Mouse (Mus musculus) stomach, embryonic 14.5 days (tissue): ENCODE measurements around the gene Fbxw17. TPM values are rescaled to one million over a fixed set of nuclear protein-coding genes. Genes with fewer than 3 reads are reported as not detected.
"Not testable (repeated sequence)": the region's sequence is repeated elsewhere in the genome, so short reads cannot be mapped to it uniquely, and the experiment has no call there.

Source experiments
- ATAC-seq: fragments of 200-750 bp; cut with Nextera tagmentation; 2 replicates; pipeline ENCODE4 v1.8.0; 2017; ENCODE audit warnings: low read depth, moderate TSS enrichment; ENCODE audit not compliant: insufficient number of reproducible peaks, insufficient read depth, low FRiP score
- H3K27ac ChIP-seq: fragments of 300-500 bp; sonication (generic); 2 replicates; pipeline ENCODE4 v1.5.1; 2014; ENCODE audit warnings: mild to moderate bottlenecking, low read length, moderate library complexity, mixed read lengths
- H3K27me3 ChIP-seq: fragments of 300-500 bp; sonication (generic); 2 replicates; pipeline ENCODE4 v1.6.1; 2014; ENCODE audit warnings: low read length, control low read depth, mixed read lengths; ENCODE audit not compliant: control insufficient read depth, insufficient read depth
- H3K36me3 ChIP-seq: fragments of 300-500 bp; sonication (generic); 2 replicates; pipeline ENCODE4 v1.6.1; 2014; ENCODE audit warnings: mild to moderate bottlenecking, control low read depth, low read length, moderate library complexity, mixed read lengths; ENCODE audit not compliant: control insufficient read depth, insufficient read depth
- H3K4me1 ChIP-seq: fragments of 300-500 bp; sonication (generic); 2 replicates; pipeline ENCODE4 v1.6.1; 2014; ENCODE audit warnings: low read length, control low read depth, mixed read lengths; ENCODE audit not compliant: control insufficient read depth, insufficient read depth
- H3K4me2 ChIP-seq: fragments of 300-500 bp; sonication (generic); replicated peaks from 2 replicates; pipeline ENCODE4 v1.6.1; 2014; ENCODE audit warnings: low read depth, low read length, control low read depth
- H3K4me3 ChIP-seq: fragments of 300-500 bp; sonication (generic); 2 replicates; pipeline ENCODE4 v1.5.1; 2014; ENCODE audit warnings: low read depth, low read length, control low read depth
- H3K9ac ChIP-seq: fragments of 300-500 bp; sonication (generic); replicated peaks from 2 replicates; pipeline ENCODE4 v1.6.1; 2014; ENCODE audit warnings: low read depth, mild to moderate bottlenecking, control low read depth, low read length, moderate library complexity, mixed read lengths
- H3K9me3 ChIP-seq: fragments of 300-500 bp; sonication (generic); 2 replicates; pipeline ENCODE4 v1.6.1; 2016; ENCODE audit warnings: low read depth, low read length, control low read depth; ENCODE audit not compliant: control insufficient read depth
- WGBS: fragments of 180-500 bp; shearing (Covaris S2); extraction: QIAGEN DNeasy Blood & Tissue Kit; methylation state at CpG from one replicate; pipeline ENCODE4 v1.1.7; 2014; 5-methylcytosine and 5-hydroxymethylcytosine counted together
- polyA plus RNA-seq: library from polyadenylated mRNA; unstranded; fragments of >200 nt; fragmentation: Nextera tagmentation; extraction: Ambion mirVana; gene quantifications from 2 replicates; pipeline ENCODE4 v1.2.1, GENCODE M21; 2014

Fbxw17 gene
- 27.7 and 35.4 TPM in 2 replicates for polyA plus RNA-seq

DNA sequence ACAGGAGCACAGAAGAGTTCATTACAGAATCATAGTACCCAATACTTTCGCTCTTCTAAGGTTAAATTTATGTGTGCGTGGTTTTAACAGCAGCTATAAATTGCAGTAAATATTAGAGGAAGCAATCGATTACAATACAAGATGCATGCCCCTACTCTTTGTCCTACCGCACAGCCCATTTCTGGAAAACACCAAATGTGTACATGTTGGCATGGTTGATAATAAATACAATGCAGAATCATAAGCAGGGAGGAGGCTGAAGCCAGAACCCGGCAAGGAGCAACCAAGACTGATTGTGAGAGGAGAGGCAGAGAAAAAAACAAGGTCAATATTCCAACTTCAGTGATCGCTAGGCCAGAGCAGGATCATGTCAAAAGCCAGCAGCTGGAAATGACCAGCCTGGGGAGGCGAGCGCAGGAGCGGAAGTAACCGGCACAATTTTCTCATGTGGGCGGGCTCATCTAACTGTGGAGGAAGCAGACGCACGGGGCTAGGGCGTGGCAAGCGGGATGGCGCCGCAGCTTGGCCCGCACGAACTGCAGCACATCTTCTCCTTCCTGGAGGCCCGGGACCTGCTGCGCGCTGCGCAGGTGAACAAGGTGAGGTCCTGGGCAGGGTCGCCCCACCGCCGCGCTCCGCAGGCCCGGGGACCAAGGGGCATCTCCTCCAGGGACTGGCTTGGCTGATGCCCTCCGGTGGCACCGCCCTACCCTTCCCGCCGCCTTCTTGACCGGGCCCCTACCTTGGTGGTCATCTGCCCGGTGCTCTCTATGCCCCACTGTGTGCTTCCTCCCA lies at the start of gene Fbxw17:
TSS of gene Fbxw17 (plus strand) at position 476 of the 795 bp plus-strand sequence.
- peaks cover 5% of the 10 kb centered on the region; the same call in 1 of the 2 replicates for H3K36me3 ChIP-seq
- H3K9me3 ChIP-seq = no peaks in the 10 kb centered on the region
- peak within 1 kb of the TSS; percentile 84 for H3K4me3 ChIP-seq
- 15% methylated on average over 26 of the region's 35 CpGs for WGBS
- peak; percentile 94 for ATAC-seq
- H3K4me1 ChIP-seq = peaks cover 4% of the 10 kb centered on the region; the same call in 1 of the 2 replicates
- peak within 1 kb of the TSS; percentile 77 for H3K9ac ChIP-seq
- H3K27ac ChIP-seq = peak within 1 kb of the TSS; percentile 21; the same call in 1 of the 2 replicates
- no peaks in the 10 kb centered on the region for H3K27me3 ChIP-seq
- peak within 1 kb of the TSS; percentile 65 for H3K4me2 ChIP-seq

- not testable (repeated sequence) for H3K4me1 ChIP-seq, H3K27ac ChIP-seq, ATAC-seq, H3K9me3 ChIP-seq, H3K36me3 ChIP-seq, H3K4me3 ChIP-seq, H3K9ac ChIP-seq, H3K4me2 ChIP-seq, H3K27me3 ChIP-seq
- 82% methylated on average over 5 of the region's 5 CpGs for WGBS
Measured at GRCm38 (mm10) chr13:50372934-50373705, 44.5 kb upstream of the Fbxw17 start.

GRCm38 (mm10) chr13:50389146-50389545 lies 28.5 kb upstream of the Fbxw17 start:
- not testable (repeated sequence) for H3K27me3 ChIP-seq, H3K9me3 ChIP-seq, H3K4me1 ChIP-seq, H3K9ac ChIP-seq, H3K36me3 ChIP-seq, H3K4me2 ChIP-seq, H3K4me3 ChIP-seq, ATAC-seq, H3K27ac ChIP-seq

DNA sequence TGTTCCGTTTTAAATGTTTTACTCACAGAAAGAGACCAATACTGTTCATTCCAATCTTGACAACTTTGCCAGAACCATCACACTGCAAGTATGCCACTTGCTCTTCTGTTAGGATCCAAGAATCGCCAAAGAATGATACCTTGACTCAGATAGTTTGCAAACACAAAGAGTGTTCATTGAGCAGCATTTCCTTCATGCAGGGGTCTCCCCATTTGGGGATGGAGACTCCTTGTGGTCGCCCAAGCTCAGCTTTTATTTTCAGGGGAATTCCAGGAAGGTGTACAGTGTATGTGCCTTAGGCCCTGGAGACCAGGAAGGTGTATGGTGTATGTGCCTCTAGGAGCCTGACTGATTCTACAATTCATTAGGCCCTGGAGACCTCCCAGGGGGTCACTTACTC lies 757 bp downstream of the Fbxw17 start:
- no peaks in the 10 kb centered on the region for H3K9me3 ChIP-seq
- peaks cover 10% of the 10 kb centered on the region for H3K36me3 ChIP-seq
- WGBS = 48% methylated on average over 3 of the region's 3 CpGs
- ATAC-seq = no peak
- H3K4me1 ChIP-seq = peaks cover 4% of the 10 kb centered on the region; the same call in 1 of the 2 replicates
- H3K27me3 ChIP-seq = no peaks in the 10 kb centered on the region
- H3K4me2 ChIP-seq = peak overlapping the region; percentile 65
- no peak overlapping the region for H3K27ac ChIP-seq
- peak overlapping the region; percentile 84 for H3K4me3 ChIP-seq
- peak overlapping the region; percentile 77; the same call in 1 of the 2 replicates for H3K9ac ChIP-seq

DNA sequence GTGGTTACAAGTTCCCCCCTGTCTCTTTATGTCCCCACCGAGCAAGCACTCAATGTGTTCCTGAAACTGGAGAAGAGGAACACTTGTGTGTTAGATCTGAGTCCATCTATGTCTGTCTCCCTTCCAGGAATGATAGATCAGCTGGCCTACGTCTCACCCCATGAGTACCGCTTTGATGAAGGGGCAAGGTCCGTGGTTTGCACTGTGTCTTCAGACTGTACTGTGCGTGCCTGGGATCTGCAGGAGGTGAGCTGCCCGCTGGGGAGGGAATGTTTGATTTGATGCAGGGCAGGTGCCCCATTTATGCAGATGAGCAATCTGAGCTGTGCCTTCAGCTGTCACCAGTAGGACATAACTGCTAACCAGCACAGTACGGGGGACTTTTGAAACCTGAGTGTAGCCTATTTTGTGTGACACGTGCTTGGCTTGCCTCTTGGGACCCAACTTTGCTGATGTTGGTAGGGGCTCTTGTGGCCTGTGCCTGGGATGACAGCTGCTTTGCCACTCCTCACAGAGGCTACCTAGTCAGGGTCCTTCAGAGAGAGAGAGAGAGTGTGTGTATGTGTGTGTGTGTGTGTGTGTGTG lies 6.1 kb downstream of the Fbxw17 start:
- H3K4me3 ChIP-seq = no peak overlapping the region
- peaks cover under 1% of the 10 kb centered on the region; the same call in 1 of the 2 replicates for H3K4me1 ChIP-seq
- no peak overlapping the region for H3K4me2 ChIP-seq
- no peaks in the 10 kb centered on the region for H3K27me3 ChIP-seq
- H3K27ac ChIP-seq = no peak overlapping the region
- H3K9me3 ChIP-seq = no peaks in the 10 kb centered on the region
- 82% methylated on average over 8 of the region's 8 CpGs for WGBS
- H3K9ac ChIP-seq = no peak overlapping the region
- ATAC-seq = no peak
- H3K36me3 ChIP-seq = peaks cover 54% of the 10 kb centered on the region

GRCm38 (mm10) chr13:50424517-50424916 lies 6.9 kb downstream of the Fbxw17 start:
- 92% methylated on average over 2 of the region's 2 CpGs for WGBS
- ATAC-seq = no peak
- peaks cover 54% of the 10 kb centered on the region for H3K36me3 ChIP-seq
- H3K9me3 ChIP-seq = no peaks in the 10 kb centered on the region
- no peak overlapping the region for H3K4me3 ChIP-seq
- no peak overlapping the region for H3K4me2 ChIP-seq
- H3K9ac ChIP-seq = no peak overlapping the region
- H3K27ac ChIP-seq = no peak overlapping the region
- no peaks in the 10 kb centered on the region for H3K27me3 ChIP-seq
- no peaks in the 10 kb centered on the region for H3K4me1 ChIP-seq

- no peaks in the 10 kb centered on the region for H3K9me3 ChIP-seq
- ATAC-seq = no peak
- H3K27me3 ChIP-seq = no peaks in the 10 kb centered on the region
- H3K4me3 ChIP-seq = no peak overlapping the region
- H3K36me3 ChIP-seq = peaks cover 53% of the 10 kb centered on the region
- no peak overlapping the region for H3K4me2 ChIP-seq
- H3K9ac ChIP-seq = no peak overlapping the region
- WGBS = 87% methylated on average over 4 of the region's 4 CpGs
- H3K4me1 ChIP-seq = no peaks in the 10 kb centered on the region
- H3K27ac ChIP-seq = no peak overlapping the region
Measured at GRCm38 (mm10) chr13:50426686-50427085, 9.0 kb downstream of the Fbxw17 start.

- H3K9ac ChIP-seq = no peak within 1 kb of the TSS
- H3K4me1 ChIP-seq = no peaks in the 10 kb centered on the region
- no peak for ATAC-seq
- no peak within 1 kb of the TSS for H3K27ac ChIP-seq
- WGBS = 88% methylated on average over 2 of the region's 2 CpGs
- H3K9me3 ChIP-seq = no peaks in the 10 kb centered on the region
- H3K4me3 ChIP-seq = no peak within 1 kb of the TSS
- H3K4me2 ChIP-seq = no peak within 1 kb of the TSS
- no peaks in the 10 kb centered on the region for H3K36me3 ChIP-seq
- no peaks in the 10 kb centered on the region for H3K27me3 ChIP-seq
Measured at GRCm38 (mm10) chr13:50443812-50444211, 26.1 kb downstream of the Fbxw17 start, which contains the start of gene Gm47429. TSS of gene Gm47429 (minus strand) at chr13:50443912.
